Mouse (Mus musculus) layer of hippocampus, adult 2 months (tissue): Measurements from ENCODE around the gene Tmc3. TPM values are rescaled to one million over a fixed set of nuclear protein-coding genes. Genes with fewer than 3 reads are reported as not detected.
A peak's percentile ranks its signal among the peaks of the same experiment; 100 is the strongest.

Source experiments
- DNase-seq, 2 experiments: peaks; one replicate each; pipeline ENCODE4 v3.0.0; 2022; ENCODE audit warnings: low spot score in 2 of 2
- H3K27ac ChIP-seq: fragments of 200-600 bp; 2 replicates; pipeline ENCODE4 v1.8.1; 2022
- H3K4me3 ChIP-seq: fragments of 200-600 bp; 2 replicates; pipeline ENCODE4 v1.8.1; 2022; ENCODE audit warnings: mild to moderate bottlenecking
- CTCF ChIP-seq: fragments of 200-600 bp; conservative IDR thresholded peaks from 2 replicates; pipeline ENCODE4 v1.8.1; 2022; ENCODE audit warnings: antibody characterized with exemption, mild to moderate bottlenecking, moderate library complexity
- long read RNA-seq, 2 experiments: library from polyadenylated mRNA; stranded (forward); transcript quantifications; one replicate each; pipeline ENCODE4 v2.0.0; 2021; ENCODE audit warnings: borderline mapping rate in 2 of 2
- total RNA-seq, 2 experiments: library from RNA; stranded (reverse); gene quantifications; 2 replicates each; pipeline ENCODE4 v1.2.3; 2021

Tmc3 gene
- under 1 TPM; 0.22 to 0.26 TPM for total RNA-seq
- long read RNA-seq, experiment 1: 0 reads
- long read RNA-seq, experiment 2: 0 reads

DNA sequence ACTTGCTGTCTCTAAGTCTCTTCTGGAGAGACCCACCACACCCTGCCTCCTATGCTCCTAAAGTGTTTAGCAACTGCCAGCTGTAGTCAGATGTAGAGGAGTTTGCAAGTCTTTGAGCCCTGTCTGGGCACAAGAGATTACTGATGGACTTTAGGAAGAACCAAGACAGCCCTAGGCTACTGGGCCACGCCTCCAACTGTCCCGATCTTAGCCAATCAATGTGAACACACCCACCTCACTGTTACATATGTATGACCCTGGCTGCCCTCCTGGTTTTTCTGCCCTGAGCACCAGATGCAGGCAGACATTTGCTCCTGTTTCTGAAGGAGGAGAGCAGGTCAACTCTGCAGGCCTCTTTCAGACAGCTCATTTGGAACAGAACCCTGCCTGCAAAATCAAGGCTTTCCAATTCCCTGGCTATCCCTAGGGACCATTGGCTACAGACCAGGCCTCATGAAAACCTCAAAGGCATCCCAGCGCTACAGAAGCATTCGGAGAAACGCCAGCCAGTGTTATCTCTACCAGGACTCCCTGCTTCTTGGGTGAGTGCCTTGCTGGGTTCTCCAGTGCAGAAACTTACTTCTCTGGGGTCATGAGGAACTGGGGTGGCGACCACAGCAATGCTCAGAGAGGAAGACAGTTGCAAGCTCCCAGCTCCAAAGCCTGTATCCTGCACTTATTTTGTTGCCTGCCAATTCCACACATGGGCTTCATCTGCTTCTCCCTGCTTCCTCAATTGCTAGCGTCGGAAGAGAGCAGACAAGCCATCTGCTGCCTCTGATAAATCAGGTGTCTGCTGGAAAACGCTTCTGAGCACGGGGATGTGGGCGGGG, at the start of gene Tmc3:
Tmc3 (plus strand) TSS at position 289 of the 833 bp plus-strand sequence.
- Histone ChIP-seq H3K4me3 (no peak within 1 kb of the TSS), H3K27ac (peak within 1 kb of the TSS; percentile 71)
- peak; percentile 64 to 84 for DNase-seq
- no peak for TF ChIP-seq CTCF

DNA sequence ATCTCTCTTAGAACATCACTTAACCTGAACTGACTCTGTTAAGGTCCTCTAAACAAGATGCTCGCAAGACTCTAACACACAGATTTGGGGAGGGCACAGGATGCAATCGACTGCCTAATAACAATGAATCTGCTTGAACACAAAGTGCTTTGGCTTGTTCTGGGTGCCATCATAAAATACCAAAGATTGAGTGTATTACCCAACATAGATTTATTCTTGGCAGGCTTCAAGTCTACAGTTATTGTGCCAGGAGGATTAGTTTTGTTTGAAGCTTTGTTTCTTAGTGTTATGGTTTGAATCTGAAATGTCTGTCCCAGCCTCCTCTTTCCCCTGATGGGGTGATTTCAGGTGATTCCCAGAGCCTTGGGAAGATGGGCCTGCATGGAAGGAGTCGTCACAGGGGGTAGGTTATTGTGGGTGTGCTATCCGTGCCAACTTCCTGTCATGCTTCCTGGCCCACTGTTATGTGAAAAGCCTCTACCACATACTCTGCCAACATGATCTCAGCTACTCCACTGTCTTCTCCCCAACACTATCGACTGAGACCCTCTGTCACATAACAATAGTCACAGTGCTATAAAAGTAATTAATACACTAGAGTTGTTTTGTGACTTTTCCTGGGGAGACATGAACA, 43.1 kb upstream of the Tmc3 start:
- no peak for TF ChIP-seq CTCF
- no peak overlapping the region for H3K4me3 ChIP-seq
- DNase-seq: no peak
- no peak overlapping the region for H3K27ac ChIP-seq

DNA sequence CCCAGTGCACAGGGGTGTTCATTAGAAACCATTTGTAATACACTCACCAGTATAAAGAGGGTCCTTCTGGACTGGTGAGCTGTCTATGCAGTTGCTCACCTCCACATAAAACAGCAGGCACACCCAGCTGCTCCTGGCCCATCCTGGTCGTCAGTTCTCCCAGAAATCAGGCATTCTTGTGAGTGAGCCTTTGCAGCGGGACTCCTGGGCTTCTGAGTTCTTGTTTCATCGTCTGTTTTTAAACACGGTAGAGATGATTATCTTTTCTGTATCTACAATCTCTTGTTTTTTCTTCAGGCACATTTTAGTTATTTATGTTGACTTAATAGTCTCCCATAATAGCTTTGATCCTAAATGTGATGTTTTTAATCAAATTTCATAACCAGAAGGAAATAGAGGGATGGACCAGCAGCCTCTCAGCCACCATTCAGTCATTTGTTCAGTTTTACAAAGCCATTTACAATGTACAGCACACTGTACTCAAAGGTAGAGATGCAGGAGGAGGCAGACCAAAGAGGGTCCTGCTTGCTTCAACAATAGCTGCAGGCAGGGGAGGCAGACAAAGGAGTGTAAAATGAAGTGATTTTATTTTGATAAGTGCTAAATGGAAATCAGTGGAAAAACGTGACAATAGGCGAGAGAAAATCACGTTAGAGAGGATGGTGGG, 35.9 kb upstream of the Tmc3 start:
- H3K4me3 ChIP-seq: no peak overlapping the region
- H3K27ac ChIP-seq: no peak overlapping the region
- TF ChIP-seq CTCF: no peak
- DNase-seq: no peak

DNA sequence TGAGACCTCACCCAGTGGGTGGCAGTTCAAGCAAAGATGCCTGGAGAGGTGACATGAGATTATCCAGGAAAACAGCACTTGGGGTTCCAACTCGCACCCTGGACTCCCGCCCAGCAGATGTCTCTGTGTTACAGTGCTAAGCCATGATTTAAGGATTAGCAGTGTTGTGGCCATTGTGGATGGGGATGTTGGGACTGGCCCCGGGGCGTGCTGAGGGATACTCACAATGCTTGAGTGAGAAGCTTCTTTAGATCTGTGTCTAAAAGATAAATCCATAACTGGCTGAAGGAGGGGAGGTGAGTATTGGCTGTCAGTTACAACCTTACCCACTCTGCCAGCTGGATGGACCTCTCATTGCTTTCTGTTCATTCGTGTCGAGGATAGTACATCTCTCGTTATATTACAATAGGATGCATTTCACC, 35.4 kb upstream of the Tmc3 start:
- DNase-seq: no peak
- Histone ChIP-seq H3K27ac (peak overlapping the region; percentile 65; the same call in 1 of the 2 replicates), H3K4me3 (peak overlapping the region; percentile 45)
- TF ChIP-seq CTCF: no peak

DNA sequence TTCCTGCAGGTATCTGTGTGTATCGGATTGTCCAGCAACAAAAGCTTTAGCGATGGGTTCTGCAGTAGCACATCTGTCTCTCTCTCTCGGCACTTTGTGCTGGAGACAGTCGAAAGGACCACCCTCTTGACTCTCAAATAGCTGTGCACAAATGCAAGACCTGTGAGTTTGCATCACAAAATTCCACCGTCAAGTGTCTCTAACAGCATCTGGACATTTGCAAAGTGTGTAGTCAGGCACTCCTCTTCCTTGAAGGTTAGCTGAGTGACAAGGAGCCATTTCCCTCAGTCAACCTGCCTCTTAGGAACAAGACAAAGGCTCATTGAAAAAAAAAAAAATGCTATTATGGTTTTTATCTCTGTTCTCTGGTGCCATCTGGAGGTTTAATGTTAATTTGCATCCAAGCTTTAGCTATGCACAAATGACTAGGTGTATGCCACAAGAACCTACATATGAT, 34.7 kb upstream of the Tmc3 start:
- peak; percentile 88 for TF ChIP-seq CTCF
- Histone ChIP-seq H3K27ac (peak overlapping the region; percentile 65), H3K4me3 (peak overlapping the region; percentile 45)
- DNase-seq: peak; percentile 54 to 64

DNA sequence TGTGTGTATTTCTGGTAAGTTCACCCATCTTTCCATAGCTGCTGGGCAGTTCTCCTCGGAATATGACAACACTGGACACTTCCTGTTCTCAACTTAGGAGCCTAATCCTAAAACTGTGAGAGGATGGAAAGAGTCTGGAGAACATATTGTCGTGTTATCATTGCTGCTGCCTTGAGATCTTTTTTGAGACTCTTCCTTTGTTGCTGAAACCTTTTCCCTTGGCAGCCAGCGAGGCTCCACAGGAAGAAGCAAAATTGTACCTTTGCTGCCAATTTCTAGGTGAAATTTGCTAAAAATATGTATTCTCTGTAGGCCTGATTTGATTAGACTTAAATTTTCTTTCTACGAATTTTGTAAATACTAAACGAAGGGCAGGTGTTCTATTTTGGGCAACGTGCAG, 30.2 kb upstream of the Tmc3 start:
- TF ChIP-seq CTCF: no peak
- DNase-seq: no peak
- Histone ChIP-seq H3K27ac (no peak overlapping the region), H3K4me3 (no peak overlapping the region)

DNA sequence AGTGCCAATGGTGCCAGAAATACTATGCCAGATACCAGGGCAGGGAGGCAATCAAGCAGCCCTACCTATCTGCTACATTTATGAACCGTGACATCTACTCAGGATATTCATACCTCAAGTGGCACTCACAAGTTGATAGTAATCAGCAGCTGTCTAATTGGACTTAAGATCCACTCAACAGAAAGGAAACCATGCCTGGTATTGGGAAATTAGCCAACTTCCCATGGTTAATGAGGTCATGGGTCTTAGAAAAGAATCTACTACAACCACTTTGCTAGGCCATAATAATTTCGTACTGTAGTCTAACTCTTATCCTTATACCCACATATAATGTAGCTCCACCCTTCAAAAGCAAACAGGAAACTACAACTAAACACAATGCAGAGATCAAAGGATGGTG, 28.2 kb upstream of the Tmc3 start:
- DNase-seq: no peak
- no peak overlapping the region for H3K4me3 ChIP-seq
- H3K27ac ChIP-seq: no peak overlapping the region
- TF ChIP-seq CTCF: no peak

DNA sequence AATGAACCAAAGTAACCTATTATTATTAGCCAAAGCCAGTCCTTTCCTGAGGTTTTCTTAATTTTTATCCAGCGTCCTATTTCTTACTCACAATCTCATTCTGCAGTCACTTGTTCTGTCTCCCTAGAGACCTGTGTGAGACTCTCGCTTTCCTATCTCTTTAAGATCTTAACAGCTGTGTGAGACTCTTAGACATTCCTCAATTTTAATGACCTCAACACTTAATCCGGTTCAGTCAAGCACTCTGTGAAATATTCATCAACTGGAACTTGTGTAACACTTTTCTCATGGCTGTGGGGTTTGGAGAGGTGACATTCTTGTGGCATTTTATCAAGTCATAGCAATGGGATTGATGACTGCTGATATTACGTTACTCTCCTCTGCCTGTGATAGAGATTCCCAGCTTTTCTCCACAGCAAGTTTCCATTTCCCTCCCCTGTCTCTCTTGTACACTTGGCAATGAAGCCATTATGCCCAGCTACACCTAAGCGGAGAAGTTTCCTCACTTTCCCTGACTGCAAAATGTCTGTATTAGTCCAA, 25.9 kb upstream of the Tmc3 start:
- TF ChIP-seq CTCF: no peak
- Histone ChIP-seq H3K27ac (no peak overlapping the region), H3K4me3 (no peak overlapping the region)
- no peak for DNase-seq

DNA sequence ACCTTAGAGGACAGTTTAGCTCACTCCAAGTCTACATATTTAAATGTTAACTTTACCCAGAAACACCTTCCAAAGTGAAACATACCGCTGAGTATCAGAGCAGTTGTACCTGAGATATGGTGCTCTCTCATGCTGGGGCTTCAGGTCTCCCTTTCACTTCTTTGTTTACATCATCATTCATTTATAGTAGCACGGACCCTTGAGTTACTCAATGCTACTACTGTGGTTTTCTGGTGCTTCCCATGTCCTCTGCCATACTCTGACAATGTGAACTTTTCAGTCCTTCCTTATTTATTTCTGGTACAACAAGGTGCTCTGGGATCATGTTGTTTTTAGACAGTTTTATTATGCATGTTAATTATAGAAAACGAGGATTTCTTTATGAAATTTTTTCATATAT, 25.2 kb upstream of the Tmc3 start:
- no peak for DNase-seq
- H3K4me3 ChIP-seq: no peak overlapping the region
- TF ChIP-seq CTCF: no peak
- H3K27ac ChIP-seq: no peak overlapping the region

DNA sequence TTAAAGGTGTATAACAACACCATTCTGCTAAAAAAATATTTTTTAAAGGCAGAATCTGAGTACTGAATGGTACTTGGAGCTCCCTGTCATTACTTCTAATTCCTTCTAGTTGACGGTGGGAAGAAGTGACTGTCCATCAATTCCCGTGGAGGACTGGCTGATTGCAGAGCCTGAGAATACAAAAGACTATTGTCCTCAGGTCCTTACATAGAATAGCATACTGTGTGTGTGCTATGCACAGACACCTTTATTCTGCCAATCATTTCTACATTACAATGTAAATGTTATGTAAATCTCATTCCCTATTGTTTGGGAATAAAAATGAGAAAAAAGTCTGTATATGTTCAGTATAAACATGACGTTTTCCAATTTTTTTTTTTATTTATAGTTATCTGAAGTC, 22.9 kb upstream of the Tmc3 start:
- H3K4me3 ChIP-seq: no peak overlapping the region
- DNase-seq: no peak
- no peak for TF ChIP-seq CTCF
- no peak overlapping the region for H3K27ac ChIP-seq

DNA sequence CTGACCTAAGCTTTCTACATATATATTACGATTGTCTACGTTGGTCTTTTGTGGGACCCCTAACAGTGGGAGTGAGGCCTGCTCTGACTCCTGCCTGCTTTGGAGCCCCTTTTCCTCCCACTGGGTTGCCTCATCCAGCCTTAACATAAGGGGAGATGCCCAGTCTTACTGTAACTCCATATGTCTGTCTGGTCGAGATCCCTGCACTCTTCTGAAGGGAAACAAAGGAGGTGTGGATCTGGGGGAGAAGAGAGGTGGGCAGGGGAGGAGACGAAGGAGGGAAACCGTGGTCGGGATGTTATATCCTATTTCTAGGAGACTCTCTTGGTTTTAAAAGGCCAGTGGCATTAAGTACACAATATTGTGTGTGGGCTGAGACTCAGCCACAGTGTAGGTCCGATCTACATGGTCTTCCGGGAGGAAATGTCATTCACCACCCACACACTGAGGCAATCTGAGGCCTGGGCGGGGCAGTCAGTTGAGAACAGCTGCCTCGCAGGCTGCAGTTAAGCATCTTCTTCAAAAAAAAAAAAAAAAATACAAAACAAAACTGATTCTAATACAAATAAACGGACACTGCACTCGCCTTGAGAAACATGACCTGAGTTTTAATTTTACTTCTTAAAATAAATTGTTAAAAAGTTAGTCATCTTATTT, 20.0 kb upstream of the Tmc3 start:
- no peak overlapping the region for H3K4me3 ChIP-seq
- no peak for DNase-seq
- no peak overlapping the region for H3K27ac ChIP-seq
- no peak for TF ChIP-seq CTCF

DNA sequence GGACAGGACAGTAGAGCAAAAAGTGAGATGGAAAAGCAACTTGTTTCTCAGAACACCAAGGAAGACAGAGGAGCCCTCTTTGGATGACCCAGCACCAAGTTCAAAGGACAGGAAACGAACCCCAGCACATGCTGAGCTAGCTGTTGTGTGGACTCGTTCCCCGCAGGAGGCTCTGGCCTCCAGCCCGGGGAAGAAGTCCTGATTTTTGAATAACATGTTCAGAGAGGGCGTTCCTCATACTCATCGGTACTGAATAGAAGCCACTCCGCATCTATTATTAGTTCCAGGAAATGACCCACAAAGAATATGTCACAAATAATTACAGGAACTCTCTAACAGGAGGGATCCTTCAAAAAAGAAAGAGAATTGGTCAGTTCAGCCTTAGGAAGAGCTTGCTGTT, 18.8 kb upstream of the Tmc3 start:
- no peak for DNase-seq
- TF ChIP-seq CTCF: no peak
- H3K27ac ChIP-seq: no peak overlapping the region
- no peak overlapping the region for H3K4me3 ChIP-seq
